Comparison of ENCODE assay signal across 11 mouse cellular contexts in the genomic region with DNA sequence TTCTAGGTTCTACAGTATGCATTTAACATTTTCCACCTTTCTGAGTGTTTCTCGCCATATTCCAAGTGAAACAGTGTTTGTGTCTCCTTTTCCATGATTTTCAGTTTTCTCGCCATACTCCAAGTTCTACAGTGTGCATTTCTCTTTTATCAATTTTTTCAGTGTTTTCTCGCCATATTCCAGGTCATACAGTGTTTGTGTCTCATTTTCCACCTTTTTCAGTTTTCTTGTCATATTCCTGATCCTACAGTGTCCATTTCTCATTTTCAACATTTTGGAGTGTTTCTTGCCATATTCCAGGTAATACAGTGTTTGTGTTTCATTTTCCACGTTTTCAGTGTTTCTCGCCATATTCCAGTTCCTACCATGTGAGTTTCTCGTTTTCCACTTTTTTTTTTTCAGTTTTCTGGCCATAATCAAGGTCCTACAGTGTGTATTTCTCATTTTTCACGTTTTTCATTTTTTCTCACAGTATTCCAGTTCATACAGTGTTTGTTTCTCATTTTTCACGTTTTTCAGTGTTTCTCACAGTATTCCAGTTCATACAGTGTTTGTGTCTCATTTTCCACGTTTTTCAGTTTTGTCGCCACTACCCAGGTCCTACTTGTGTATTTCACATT.
DNase-seq lines count a peak whose midpoint lies in the region; ATAC-seq and TF ChIP-seq lines count a peak whose summit lies in the region.
"Had no signal": no experiment of that assay in that cellular context is flagged by ENCODE, and none has a peak within 500 bp of the region (broad histone marks: within the 10 kb centered on the region; RNA-seq: fewer than 3 reads in every experiment).

No protein-coding gene starts in this region.

- H3K9me3 ChIP-seq in forebrain, embryonic 10.5 days = peaks cover 71% of the 10 kb centered on the region
- H3K9me3 ChIP-seq in forebrain, embryonic 14.5 days (replicated peaks; ENCODE audit: control insufficient read depth, low read length) = peaks cover 47% of the 10 kb centered on the region
- peaks cover 41% of the 10 kb centered on the region for H3K9me3 ChIP-seq in kidney, embryonic 15.5 days (replicated peaks)
- H3K9me3 ChIP-seq in stomach, embryonic 16.5 days (replicated peaks; ENCODE audit: control insufficient read depth, low read length) = peaks cover 35% of the 10 kb centered on the region

- H3K4me1 ChIP-seq in forebrain, embryonic 10.5 days = no peaks in the 10 kb centered on the region
- H3K4me1 ChIP-seq in forebrain, embryonic 14.5 days (ENCODE audit: control insufficient read depth, insufficient read depth, low read length) = no peaks in the 10 kb centered on the region
- no peaks in the 10 kb centered on the region for H3K4me1 ChIP-seq in kidney, embryonic 15.5 days
- H3K4me1 ChIP-seq in spleen, adult 2 months (ENCODE audit: control insufficient read depth, insufficient read depth, insufficient read length) = no peaks in the 10 kb centered on the region
- H3K4me1 ChIP-seq in stomach, embryonic 16.5 days (ENCODE audit: control insufficient read depth, insufficient read depth, low read length) = no peaks in the 10 kb centered on the region

- H3K27ac ChIP-seq in forebrain, embryonic 10.5 days = no peak overlapping the region
- H3K27ac ChIP-seq in forebrain, embryonic 14.5 days (ENCODE audit: low read depth, low read length) = no peak overlapping the region
- no peak overlapping the region for H3K27ac ChIP-seq in kidney, embryonic 15.5 days
- H3K27ac ChIP-seq in spleen, adult 2 months (ENCODE audit: insufficient read depth, low read length) = no peak overlapping the region
- H3K27ac ChIP-seq in stomach, embryonic 16.5 days (ENCODE audit: low read length) = no peak overlapping the region

- ATAC-seq in forebrain, embryonic 14.5 days = no peak
- 0 out of 2 replicates have a peak, but pooled peaks have one; percentile 33 for ATAC-seq in kidney, embryonic 15.5 days (replicated peaks; ENCODE audit: low FRiP score)
- ATAC-seq in stomach, embryonic 16.5 days (ENCODE audit: insufficient read depth, low FRiP score) = 0 out of 2 replicates have a peak, but pooled peaks have one; percentile 37
- ATAC-seq: activated CD4-positive, CD25-positive, alpha-beta regulatory T cell, adult 4 months had no signal

- peak; percentile 10; the same call in 1 of the 2 replicates for TF ChIP-seq POLR2A in spleen, adult 2 months (IDR thresholded peaks at IDR 0.05; ENCODE audit: low read depth, low read length)

- peak; percentile 16 for DNase-seq in forebrain, embryonic 10.5 days (ENCODE audit: extremely low spot score, low spot score)
- DNase-seq in forebrain, embryonic 14.5 days (ENCODE audit: low spot score) = no peak
- no peak for DNase-seq in kidney, adult 9 months
- DNase-seq in spleen, adult 2 months (ENCODE audit: low read depth in 1 of 2, low spot score in 2 of 2) = no peak
- no peak for DNase-seq in spleen, adult 18-20 months
- DNase-seq in left cerebral cortex, postnatal 10 days (ENCODE audit: extremely low spot score in 1 of 2, low spot score in 2 of 2) = no peak
- DNase-seq: kidney, adult 11 months; thymus, postnatal 14 days had no signal

- no peak for TF ChIP-seq CTCF in spleen, adult 2 months (IDR thresholded peaks at IDR 0.05; ENCODE audit: extremely low read depth, insufficient read depth, insufficient read length, insufficient replicate concordance)

- no peak overlapping the region for H3K9ac ChIP-seq in forebrain, embryonic 14.5 days (ENCODE audit: low read length)
- no peak overlapping the region for H3K9ac ChIP-seq in kidney, embryonic 15.5 days
- H3K9ac ChIP-seq in stomach, embryonic 16.5 days (ENCODE audit: low read length) = no peak overlapping the region

- H3K27me3 ChIP-seq in forebrain, embryonic 10.5 days (ENCODE audit: poor library complexity, severe bottlenecking) = no peaks in the 10 kb centered on the region
- no peaks in the 10 kb centered on the region for H3K27me3 ChIP-seq in forebrain, embryonic 14.5 days (replicated peaks; ENCODE audit: control insufficient read depth, insufficient read depth, low read length)
- no peaks in the 10 kb centered on the region for H3K27me3 ChIP-seq in kidney, embryonic 15.5 days
- no peaks in the 10 kb centered on the region for H3K27me3 ChIP-seq in spleen, adult 2 months (ENCODE audit: control insufficient read depth, insufficient read depth, low read length)
- H3K27me3 ChIP-seq in stomach, embryonic 16.5 days (ENCODE audit: control insufficient read depth, insufficient read depth, low read length) = no peaks in the 10 kb centered on the region

- H3K4me3 ChIP-seq in forebrain, embryonic 10.5 days = no peak overlapping the region
- no peak overlapping the region for H3K4me3 ChIP-seq in forebrain, embryonic 14.5 days (ENCODE audit: low read depth, low read length)
- no peak overlapping the region for H3K4me3 ChIP-seq in kidney, embryonic 15.5 days (replicated peaks)
- no peak overlapping the region for H3K4me3 ChIP-seq in spleen, adult 2 months (ENCODE audit: extremely low read depth, insufficient read depth, insufficient read length)
- no peak overlapping the region for H3K4me3 ChIP-seq in stomach, embryonic 16.5 days (replicated peaks; ENCODE audit: low read length)

- H3K36me3 ChIP-seq in forebrain, embryonic 10.5 days (replicated peaks) = no peaks in the 10 kb centered on the region
- no peaks in the 10 kb centered on the region for H3K36me3 ChIP-seq in forebrain, embryonic 14.5 days (ENCODE audit: control insufficient read depth, insufficient read depth, low read length)
- no peaks in the 10 kb centered on the region for H3K36me3 ChIP-seq in kidney, embryonic 15.5 days
- H3K36me3 ChIP-seq in spleen, adult 2 months (ENCODE audit: control insufficient read depth, insufficient read depth, low read length) = no peaks in the 10 kb centered on the region
- H3K36me3 ChIP-seq in stomach, embryonic 16.5 days (ENCODE audit: control insufficient read depth, insufficient read depth, low read length) = no peaks in the 10 kb centered on the region

- H3K4me2 ChIP-seq in forebrain, embryonic 14.5 days (ENCODE audit: low read length) = no peak overlapping the region
- H3K4me2 ChIP-seq in kidney, embryonic 15.5 days = no peak overlapping the region
- H3K4me2 ChIP-seq in stomach, embryonic 16.5 days (ENCODE audit: low read depth, low read length) = no peak overlapping the region

- WGBS in forebrain, embryonic 10.5 days = 70% methylated on average over 10 of the region's 10 CpGs
- 72% methylated on average over 10 of the region's 10 CpGs for WGBS in forebrain, embryonic 14.5 days
- WGBS in kidney, embryonic 15.5 days = 68% methylated on average over 10 of the region's 10 CpGs
- WGBS in spleen, adult 2 months = 75% methylated on average over 10 of the region's 10 CpGs
- 70% methylated on average over 10 of the region's 10 CpGs for WGBS in stomach, embryonic 16.5 days

- intact Hi-C loops in left cerebral cortex, postnatal 10 days (cut with DNase I) = no loop called here
